Mouse (Mus musculus) layer of hippocampus, postnatal 25 days (tissue): Measurements from ENCODE around the gene Kdm4b. TPM values are rescaled to one million over a fixed set of nuclear protein-coding genes. Genes with fewer than 3 reads are reported as not detected.

Source experiments
- DNase-seq, 2 experiments: peaks; one replicate each; pipeline ENCODE4 v3.0.0; 2022; ENCODE audit warnings: mixed read lengths in 2 of 2, low spot score in 1 of 2; ENCODE audit errors: extremely low spot score in 1 of 2
- total RNA-seq, 2 experiments: library from RNA; stranded (reverse); gene quantifications; 2 replicates each; pipeline ENCODE4 v1.2.3; 2021

Kdm4b gene
- total RNA-seq, 2 experiments from 2014 or later, result 92.0 to 93.4 TPM

- DNase-seq, result no peak
Observed at GRCm38 (mm10) chr17:56379281-56379834, 53.5 kb downstream of the Kdm4b start.

- DNase-seq, result no peak
Observed at GRCm38 (mm10) chr17:56380286-56380685, 54.4 kb downstream of the Kdm4b start.

GRCm38 (mm10) chr17:56381183-56381582, 55.3 kb downstream of the Kdm4b start:
- no peak for DNase-seq

- DNase-seq, result no peak
Observed at GRCm38 (mm10) chr17:56382997-56383396, 57.1 kb downstream of the Kdm4b start.

GRCm38 (mm10) chr17:56384903-56385302, 59.0 kb downstream of the Kdm4b start:
- DNase-seq, result no peak

GRCm38 (mm10) chr17:56387612-56388011, 61.8 kb downstream of the Kdm4b start:
- DNase-seq, result no peak

- no peak for DNase-seq
Observed at GRCm38 (mm10) chr17:56393238-56393637, 67.4 kb downstream of the Kdm4b start.

- DNase-seq, result no peak
Observed at GRCm38 (mm10) chr17:56393889-56394288, 68.0 kb downstream of the Kdm4b start.

- no peak for DNase-seq
Observed at GRCm38 (mm10) chr17:56396051-56396450, 70.2 kb downstream of the Kdm4b start.

GRCm38 (mm10) chr17:56400221-56400620, 74.4 kb downstream of the Kdm4b start:
- DNase-seq, result no peak

GRCm38 (mm10) chr17:56401051-56401521, 75.2 kb downstream of the Kdm4b start:
- no peak for DNase-seq

- DNase-seq, result no peak
Observed at GRCm38 (mm10) chr17:56405341-56405740, 79.5 kb downstream of the Kdm4b start.

- DNase-seq, result peak in 1 of 2 experiments; percentile 53
Observed at GRCm38 (mm10) chr17:56405856-56406840, 80.3 kb downstream of the Kdm4b start.

GRCm38 (mm10) chr17:56406878-56407277, 81.0 kb downstream of the Kdm4b start:
- no peak for DNase-seq

GRCm38 (mm10) chr17:56407379-56407778, 81.5 kb downstream of the Kdm4b start:
- no peak for DNase-seq

- no peak for DNase-seq
Observed at GRCm38 (mm10) chr17:56408965-56409625, 83.2 kb downstream of the Kdm4b start.

GRCm38 (mm10) chr17:56409759-56410158, 83.9 kb downstream of the Kdm4b start:
- no peak for DNase-seq

- DNase-seq, result no peak
Observed at GRCm38 (mm10) chr17:56411437-56411836, 85.6 kb downstream of the Kdm4b start.

- no peak for DNase-seq
Observed at GRCm38 (mm10) chr17:56413113-56413512, 87.3 kb downstream of the Kdm4b start.

- no peak for DNase-seq
Observed at GRCm38 (mm10) chr17:56414785-56415184, 88.9 kb downstream of the Kdm4b start.

- DNase-seq, result no peak
Observed at GRCm38 (mm10) chr17:56418304-56418703, 92.4 kb downstream of the Kdm4b start.
